Mouse (Mus musculus) lung, postnatal 0 days (tissue): ENCODE data around the gene Smad1. TPM values are rescaled to one million over a fixed set of nuclear protein-coding genes. Genes with fewer than 3 reads are reported as not detected.

Experiments used
- ATAC-seq: fragments of 200-750 bp; cut with Nextera tagmentation; 2 replicates; pipeline ENCODE4 v1.8.0; 2017; ENCODE audit warnings: moderate library complexity
- DNase-seq: peaks from one replicate; pipeline ENCODE4 v3.0.0-alpha.2; 2016; ENCODE audit warnings: low spot score
- H3K27ac ChIP-seq: fragments of 300-500 bp; sonication (generic); 2 replicates; pipeline ENCODE4 v1.5.1; 2014; ENCODE audit warnings: antibody characterized with exemption, mild to moderate bottlenecking, low read length, mixed read lengths
- H3K27me3 ChIP-seq: fragments of 300-500 bp; sonication (generic); replicated peaks from 2 replicates; pipeline ENCODE4 v1.6.1; 2014; ENCODE audit warnings: low read length, mixed read lengths; ENCODE audit not compliant: insufficient read depth
- H3K36me3 ChIP-seq: fragments of 300-500 bp; sonication (generic); 2 replicates; pipeline ENCODE4 v1.6.1; 2014; ENCODE audit warnings: low read length, mixed read lengths; ENCODE audit not compliant: insufficient read depth
- H3K4me1 ChIP-seq: fragments of 300-500 bp; sonication (generic); 2 replicates; pipeline ENCODE4 v1.6.1; 2014; ENCODE audit warnings: antibody characterized with exemption, low read depth, low read length, mixed read lengths; ENCODE audit not compliant: insufficient read depth
- H3K4me2 ChIP-seq: fragments of 300-500 bp; sonication (generic); replicated peaks from 2 replicates; pipeline ENCODE4 v1.6.1; 2014; ENCODE audit warnings: low read depth, mild to moderate bottlenecking, low read length, moderate library complexity, mixed read lengths
- H3K4me3 ChIP-seq: fragments of 300-500 bp; sonication (generic); 2 replicates; pipeline ENCODE4 v1.5.1; 2014; ENCODE audit warnings: low read depth, low read length
- H3K9ac ChIP-seq: fragments of 300-500 bp; sonication (generic); replicated peaks from 2 replicates; pipeline ENCODE4 v1.6.1; 2014; ENCODE audit warnings: low read depth, mild to moderate bottlenecking
- H3K9me3 ChIP-seq: fragments of 300-500 bp; sonication (generic); 2 replicates; pipeline ENCODE4 v1.6.1; 2016; ENCODE audit warnings: low read length, mixed read lengths
- CTCF ChIP-seq: IDR thresholded peaks from 2 replicates; pipeline ENCODE4 v1.5.1; 2016; ENCODE audit warnings: antibody characterized with exemption, mild to moderate bottlenecking
- EP300 ChIP-seq: IDR thresholded peaks from 2 replicates; pipeline ENCODE4 v1.6.1; 2016; ENCODE audit warnings: antibody characterized with exemption, mild to moderate bottlenecking, control low read depth
- WGBS: fragments of 180-500 bp; shearing (Covaris S2); extraction: QIAGEN DNeasy Blood & Tissue Kit; methylation state at CpG from one replicate; pipeline ENCODE4 v1.1.7; 2014; 5-methylcytosine and 5-hydroxymethylcytosine counted together
- polyA plus RNA-seq: library from polyadenylated mRNA; unstranded; fragments of >200 nt; fragmentation: Nextera tagmentation; extraction: Ambion mirVana; gene quantifications from 2 replicates; pipeline ENCODE4 v1.2.1, GENCODE M21; 2015

Smad1 gene
- polyA plus RNA-seq, 1 experiment from 2014 or later: 23.0 TPM

DNA sequence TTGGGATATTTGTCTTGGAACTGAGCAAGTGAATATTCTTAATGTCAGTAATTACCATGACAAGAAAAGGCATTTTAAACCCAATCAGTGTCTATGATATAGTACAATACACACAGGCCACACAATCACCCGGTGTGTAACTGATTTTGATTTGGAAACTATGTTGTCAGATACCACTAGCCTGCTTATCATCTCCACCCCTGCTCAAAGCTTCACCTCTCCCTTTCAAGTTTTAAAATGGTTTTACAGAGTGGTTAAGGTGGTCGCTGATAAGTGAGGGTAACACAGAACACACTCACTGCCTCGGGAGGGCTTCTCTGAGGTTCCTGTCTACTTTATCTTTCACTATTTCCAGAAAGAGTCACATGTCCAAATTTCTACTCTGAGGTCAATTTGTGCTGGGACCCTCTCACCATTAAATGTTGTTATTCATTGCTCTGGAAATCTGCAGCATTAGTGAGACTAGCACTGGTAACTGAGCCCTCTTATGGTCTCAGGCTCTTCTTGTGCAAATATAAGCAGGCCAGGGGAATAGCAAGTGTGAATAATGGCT is 106.5 kb downstream of the Smad1 start:
- Histone ChIP-seq H3K36me3 (no peaks in the 10 kb centered on the region), H3K9ac (no peak overlapping the region), H3K4me3 (no peak overlapping the region), H3K4me1 (peaks cover 3% of the 10 kb centered on the region; the same call in 1 of the 2 replicates), H3K27me3 (no peaks in the 10 kb centered on the region), H3K27ac (no peak overlapping the region), H3K9me3 (no peaks in the 10 kb centered on the region), H3K4me2 (no peak overlapping the region)
- DNase-seq (no peak), ATAC-seq (no peak)
- TF ChIP-seq EP300 (no peak), CTCF (no peak)
- WGBS: 54% methylated on average over 3 of the region's 3 CpGs

DNA sequence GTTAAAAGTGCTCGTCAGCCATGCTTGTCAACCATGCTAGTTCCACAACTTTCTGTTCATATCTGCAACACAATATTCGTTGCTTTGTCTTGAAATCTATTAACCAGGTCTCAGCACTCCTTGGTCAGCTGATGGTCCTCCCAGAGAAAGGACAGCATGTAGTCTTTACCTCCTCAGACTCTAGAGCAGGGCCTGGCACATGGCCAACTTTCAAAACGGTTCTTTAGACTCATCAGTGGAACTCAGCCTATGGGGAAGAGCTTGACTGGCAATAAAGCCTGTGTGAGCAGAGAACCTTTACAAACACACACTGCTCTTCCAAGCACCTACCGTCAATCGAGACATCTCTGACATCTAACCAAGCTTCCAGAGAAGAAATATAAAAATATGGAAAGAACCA is 109.7 kb downstream of the Smad1 start:
- Histone ChIP-seq H3K4me3 (no peak overlapping the region), H3K4me2 (no peak overlapping the region), H3K9ac (no peak overlapping the region), H3K27me3 (no peaks in the 10 kb centered on the region), H3K9me3 (no peaks in the 10 kb centered on the region), H3K27ac (no peak overlapping the region), H3K36me3 (no peaks in the 10 kb centered on the region), H3K4me1 (0 out of 2 replicates have a peak, but pooled peaks cover 3% of the 10 kb centered on the region)
- 58% methylated on average over 5 of the region's 5 CpGs for WGBS
- ATAC-seq (no peak), DNase-seq (no peak)
- no peak for TF ChIP-seq EP300
- TF ChIP-seq CTCF: no peak

DNA sequence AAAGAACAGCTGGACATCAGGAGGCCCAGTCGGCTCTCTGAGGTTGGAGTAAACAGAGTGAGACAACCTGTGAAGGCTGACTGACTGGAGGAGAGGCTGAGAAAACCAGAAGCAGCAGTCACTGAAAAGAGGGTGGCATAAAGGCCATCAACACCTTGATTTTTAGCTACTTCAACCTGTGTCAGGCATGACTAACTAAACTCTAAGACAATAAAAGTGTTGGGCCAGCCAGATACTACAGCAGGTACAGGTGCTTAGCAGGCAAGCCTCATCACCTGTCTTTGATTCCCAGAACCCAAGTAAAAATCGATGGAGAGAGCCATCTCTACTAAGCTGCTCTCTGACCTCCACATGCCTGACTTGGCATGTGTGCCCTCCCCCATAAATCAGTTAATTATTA is 110.6 kb downstream of the Smad1 start:
- DNase-seq: no peak
- Histone ChIP-seq H3K9me3 (no peaks in the 10 kb centered on the region), H3K9ac (no peak overlapping the region), H3K4me2 (no peak overlapping the region), H3K27me3 (no peaks in the 10 kb centered on the region), H3K4me3 (no peak overlapping the region), H3K4me1 (0 out of 2 replicates have a peak, but pooled peaks cover 3% of the 10 kb centered on the region), H3K27ac (no peak overlapping the region), H3K36me3 (no peaks in the 10 kb centered on the region)
- WGBS: 51% methylated on average over 2 of the region's 2 CpGs
- TF ChIP-seq EP300 (no peak), CTCF (no peak)
- no peak for ATAC-seq

Other genes with a start within 250 kb of the Smad1 start
- not detected in 2 replicates for gene 1700011L22Rik, start 150.9 kb downstream of the Smad1 start, polyA plus RNA-seq
- 7.9 and 11.1 TPM in 2 replicates for gene Mmaa, start 104.6 kb downstream of the Smad1 start, polyA plus RNA-seq
- gene Otud4, start 240.1 kb upstream of the Smad1 start, polyA plus RNA-seq: 8.0 and 8.7 TPM in 2 replicates